Mouse (Mus musculus) midbrain, embryonic 10.5 days (tissue): ENCODE results near the gene Mmp2. TPM values are rescaled to one million over a fixed set of nuclear protein-coding genes. Genes with fewer than 3 reads are reported as not detected.
A peak's percentile ranks its signal among the peaks of the same experiment; 100 is the strongest.

Experiments
- DNase-seq: peaks from one replicate; pipeline ENCODE4 v3.0.0-alpha.2; 2017; ENCODE audit warnings: low spot score
- H3K27ac ChIP-seq: fragments of 300-500 bp; sonication (generic); replicated peaks from 2 replicates; pipeline ENCODE4 v1.5.1; 2016; ENCODE audit warnings: mild to moderate bottlenecking
- H3K27me3 ChIP-seq: fragments of 300-500 bp; sonication (generic); 2 replicates; pipeline ENCODE4 v1.6.1; 2016; ENCODE audit warnings: low read depth, mild to moderate bottlenecking; ENCODE audit not compliant: poor library complexity, severe bottlenecking
- H3K36me3 ChIP-seq: fragments of 300-500 bp; sonication (generic); 2 replicates; pipeline ENCODE4 v1.6.1; 2016; ENCODE audit warnings: mild to moderate bottlenecking, moderate library complexity
- H3K4me1 ChIP-seq: fragments of 300-500 bp; sonication (generic); 2 replicates; pipeline ENCODE4 v1.6.1; 2016
- H3K4me3 ChIP-seq: fragments of 300-500 bp; sonication (generic); 2 replicates; pipeline ENCODE4 v1.5.1; 2016; ENCODE audit warnings: mild to moderate bottlenecking, moderate library complexity
- H3K9me3 ChIP-seq: fragments of 300-500 bp; sonication (generic); replicated peaks from 2 replicates; pipeline ENCODE4 v1.6.1; 2016; ENCODE audit warnings: mild to moderate bottlenecking
- WGBS: fragments of 180-500 bp; shearing (Covaris S2); methylation state at CpG from one replicate; pipeline ENCODE4 v1.1.7; 2016; 5-methylcytosine and 5-hydroxymethylcytosine counted together
- polyA plus RNA-seq: library from polyadenylated mRNA; unstranded; fragments of >200 nt; fragmentation: Nextera tagmentation; extraction: Ambion mirVana; gene quantifications from 2 replicates; pipeline ENCODE4 v1.2.1, GENCODE M21; 2016

Mmp2 gene
- polyA plus RNA-seq, 1 experiment from 2014 or later: 46.9 TPM

GRCm38 (mm10) chr8:92817928-92818818 is 8.9 kb upstream of the Mmp2 start:
- H3K27me3 ChIP-seq: peaks cover 5% of the 10 kb centered on the region; the same call in 1 of the 2 replicates
- H3K27ac ChIP-seq: no peak overlapping the region
- WGBS: 22% methylated on average over 6 of the region's 6 CpGs
- no peaks in the 10 kb centered on the region for H3K36me3 ChIP-seq
- DNase-seq: peak; percentile 91
- no peak overlapping the region for H3K4me3 ChIP-seq
- no peaks in the 10 kb centered on the region for H3K9me3 ChIP-seq
- peaks cover 5% of the 10 kb centered on the region; the same call in 1 of the 2 replicates for H3K4me1 ChIP-seq

- H3K27ac ChIP-seq: no peak overlapping the region
- H3K9me3 ChIP-seq: no peaks in the 10 kb centered on the region
- H3K4me1 ChIP-seq: peaks cover 5% of the 10 kb centered on the region; the same call in 1 of the 2 replicates
- H3K4me3 ChIP-seq: no peak overlapping the region
- no peaks in the 10 kb centered on the region for H3K36me3 ChIP-seq
- peaks cover 11% of the 10 kb centered on the region for H3K27me3 ChIP-seq
- no peak for DNase-seq
These were observed 5.9 kb upstream of the Mmp2 start for GRCm38 (mm10) chr8:92821151-92821550.

DNA sequence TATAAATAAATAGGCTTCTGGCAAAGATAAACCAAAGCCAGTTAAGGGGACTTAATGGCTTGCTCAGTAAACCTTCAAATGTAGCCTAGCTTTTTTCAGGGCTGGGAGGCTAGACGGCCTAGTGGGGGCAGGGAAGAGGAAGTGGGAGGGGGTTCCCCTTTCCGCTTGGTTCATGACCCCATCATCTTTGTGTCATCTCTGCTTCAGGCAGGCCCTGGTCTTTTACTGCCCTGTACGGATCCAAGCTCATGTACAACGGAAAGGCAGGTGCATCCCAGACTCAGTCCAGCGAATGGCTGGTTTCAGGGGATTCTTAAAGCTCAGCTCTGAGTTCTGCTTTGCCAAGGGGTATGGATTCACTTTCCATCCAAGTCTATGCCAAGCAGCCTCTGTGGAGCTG is 4.7 kb upstream of the Mmp2 start:
- WGBS: 82% methylated on average over 5 of the region's 5 CpGs
- Histone ChIP-seq H3K36me3 (no peaks in the 10 kb centered on the region), H3K4me1 (peaks cover 8% of the 10 kb centered on the region), H3K27me3 (peaks cover 20% of the 10 kb centered on the region), H3K27ac (no peak overlapping the region), H3K9me3 (no peaks in the 10 kb centered on the region), H3K4me3 (no peak overlapping the region)
- no peak for DNase-seq

DNA sequence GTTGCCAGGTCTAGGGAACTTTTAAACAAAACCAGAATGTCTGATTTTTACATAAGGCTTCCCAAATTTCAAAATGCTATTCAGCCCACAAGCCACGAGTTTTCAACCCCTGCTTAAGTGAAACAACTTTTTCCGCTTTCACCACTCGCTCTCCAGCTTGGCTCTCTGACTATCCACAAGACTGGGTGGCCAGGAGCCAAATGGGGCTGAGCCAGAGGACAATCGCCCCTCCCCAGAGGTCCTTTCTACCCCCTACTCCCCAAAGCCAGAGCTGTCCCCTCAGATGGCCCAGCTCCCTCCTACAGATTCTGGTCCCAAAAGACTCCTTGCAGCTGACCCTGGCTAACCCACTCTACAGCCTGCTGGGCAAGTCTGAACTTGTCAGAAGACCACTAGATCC is 1.1 kb upstream of the Mmp2 start:
- Histone ChIP-seq H3K27me3 (peaks cover 32% of the 10 kb centered on the region), H3K36me3 (peaks cover 4% of the 10 kb centered on the region), H3K4me3 (no peak overlapping the region), H3K9me3 (no peaks in the 10 kb centered on the region), H3K27ac (no peak overlapping the region), H3K4me1 (peaks cover 23% of the 10 kb centered on the region)
- WGBS: 88% methylated on average over 4 of the region's 4 CpGs
- no peak for DNase-seq

DNA sequence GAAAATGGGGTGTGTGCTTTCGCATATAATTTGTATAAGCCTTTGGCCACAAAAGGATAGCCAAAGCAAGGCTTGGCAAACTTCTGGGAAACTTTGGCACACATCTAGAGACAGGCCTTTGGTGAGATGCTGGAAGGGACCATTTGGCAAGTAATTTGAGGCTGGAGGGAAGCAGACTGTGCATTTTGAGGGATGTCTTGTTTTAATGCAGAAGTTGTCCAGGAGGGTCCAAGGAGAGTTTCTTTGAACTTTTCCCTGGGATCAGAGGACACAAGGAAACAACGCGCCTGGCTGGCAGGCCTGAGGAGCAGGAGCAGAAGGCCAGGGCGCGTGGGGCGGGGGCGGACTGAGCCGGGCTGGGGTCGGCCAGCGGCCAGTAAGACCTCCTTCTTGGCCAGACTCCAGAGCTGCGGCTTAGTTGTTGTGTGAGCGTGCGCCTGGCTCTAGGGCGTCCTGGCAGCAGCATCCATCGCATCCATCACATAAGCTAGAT is 1.2 kb downstream of the Mmp2 start:
- H3K4me3 ChIP-seq: peak overlapping the region; percentile 65
- WGBS: 28% methylated on average over 15 of the region's 15 CpGs
- peaks cover 18% of the 10 kb centered on the region for H3K4me1 ChIP-seq
- H3K36me3 ChIP-seq: peaks cover 11% of the 10 kb centered on the region
- H3K27ac ChIP-seq: no peak overlapping the region
- no peaks in the 10 kb centered on the region for H3K9me3 ChIP-seq
- peaks cover 32% of the 10 kb centered on the region for H3K27me3 ChIP-seq
- peak; percentile 29 for DNase-seq

- Histone ChIP-seq H3K4me3 (no peak overlapping the region), H3K36me3 (peaks cover 38% of the 10 kb centered on the region), H3K27me3 (no peaks in the 10 kb centered on the region), H3K9me3 (no peaks in the 10 kb centered on the region), H3K4me1 (no peaks in the 10 kb centered on the region), H3K27ac (no peak overlapping the region)
- no peak for DNase-seq
- 88% methylated on average over 5 of the region's 5 CpGs for WGBS
These were observed 7.1 kb downstream of the Mmp2 start for GRCm38 (mm10) chr8:92834065-92834731.

- DNase-seq: no peak
- WGBS: 88% methylated on average over 11 of the region's 11 CpGs
- H3K27me3 ChIP-seq: no peaks in the 10 kb centered on the region
These were observed 7.9 kb downstream of the Mmp2 start for GRCm38 (mm10) chr8:92834786-92835500.

DNA sequence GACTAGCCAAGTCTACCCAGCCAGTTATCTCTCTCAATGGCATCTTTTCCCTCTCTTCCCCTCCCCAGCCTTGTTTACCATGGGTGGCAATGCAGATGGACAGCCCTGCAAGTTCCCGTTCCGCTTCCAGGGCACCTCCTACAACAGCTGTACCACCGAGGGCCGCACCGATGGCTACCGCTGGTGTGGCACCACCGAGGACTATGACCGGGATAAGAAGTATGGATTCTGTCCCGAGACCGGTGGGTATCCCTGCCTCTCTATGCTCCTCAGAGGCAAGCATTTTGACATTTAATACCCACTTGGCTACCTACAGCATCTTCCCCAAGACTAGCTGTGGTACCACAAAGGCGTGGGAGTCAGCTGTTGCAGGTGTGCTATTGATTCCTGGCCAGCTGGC is 8.8 kb downstream of the Mmp2 start:
- no peak overlapping the region for H3K4me3 ChIP-seq
- no peak for DNase-seq
- H3K27ac ChIP-seq: no peak overlapping the region
- 95% methylated on average over 11 of the region's 11 CpGs for WGBS
- H3K36me3 ChIP-seq: peaks cover 48% of the 10 kb centered on the region
- no peaks in the 10 kb centered on the region for H3K27me3 ChIP-seq
- H3K4me1 ChIP-seq: no peaks in the 10 kb centered on the region
- H3K9me3 ChIP-seq: no peaks in the 10 kb centered on the region

More at GRCm38 (mm10) chr8:92834786-92835500, 7.9 kb downstream of the Mmp2 start:
- Histone ChIP-seq H3K36me3 (peaks cover 44% of the 10 kb centered on the region), H3K4me3 (no peak overlapping the region), H3K4me1 (no peaks in the 10 kb centered on the region), H3K27ac (no peak overlapping the region), H3K9me3 (no peaks in the 10 kb centered on the region)

DNA sequence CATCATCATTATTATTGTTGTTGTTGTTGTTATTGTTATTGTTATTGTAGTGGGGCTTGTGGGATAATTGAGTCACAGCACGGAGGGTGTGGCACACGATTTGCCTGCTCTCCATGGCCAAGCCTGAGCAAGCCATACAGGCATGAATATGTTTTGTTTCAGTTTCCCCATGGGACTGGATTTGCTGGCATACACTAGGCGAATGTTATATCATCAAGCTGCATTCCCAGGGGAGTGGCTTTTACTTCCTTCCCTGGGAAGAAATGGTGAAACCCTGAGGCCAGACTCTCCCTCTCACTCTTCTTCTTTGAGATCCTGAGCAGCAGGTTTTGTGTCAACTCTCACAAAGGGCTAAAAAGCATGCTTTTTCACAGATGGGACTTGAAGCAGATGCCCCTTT is 11.5 kb downstream of the Mmp2 start:
- WGBS: 87% methylated on average over 3 of the region's 3 CpGs
- no peaks in the 10 kb centered on the region for H3K27me3 ChIP-seq
- no peaks in the 10 kb centered on the region for H3K9me3 ChIP-seq
- no peak overlapping the region for H3K27ac ChIP-seq
- no peak for DNase-seq
- H3K36me3 ChIP-seq: peaks cover 42% of the 10 kb centered on the region
- no peaks in the 10 kb centered on the region for H3K4me1 ChIP-seq
- H3K4me3 ChIP-seq: no peak overlapping the region

GRCm38 (mm10) chr8:92839161-92839560 is 12.1 kb downstream of the Mmp2 start:
- 91% methylated on average over 8 of the region's 8 CpGs for WGBS
- no peaks in the 10 kb centered on the region for H3K9me3 ChIP-seq
- H3K27me3 ChIP-seq: no peaks in the 10 kb centered on the region
- H3K4me1 ChIP-seq: no peaks in the 10 kb centered on the region
- peaks cover 48% of the 10 kb centered on the region for H3K36me3 ChIP-seq
- no peak overlapping the region for H3K4me3 ChIP-seq
- no peak overlapping the region for H3K27ac ChIP-seq
- DNase-seq: no peak

DNA sequence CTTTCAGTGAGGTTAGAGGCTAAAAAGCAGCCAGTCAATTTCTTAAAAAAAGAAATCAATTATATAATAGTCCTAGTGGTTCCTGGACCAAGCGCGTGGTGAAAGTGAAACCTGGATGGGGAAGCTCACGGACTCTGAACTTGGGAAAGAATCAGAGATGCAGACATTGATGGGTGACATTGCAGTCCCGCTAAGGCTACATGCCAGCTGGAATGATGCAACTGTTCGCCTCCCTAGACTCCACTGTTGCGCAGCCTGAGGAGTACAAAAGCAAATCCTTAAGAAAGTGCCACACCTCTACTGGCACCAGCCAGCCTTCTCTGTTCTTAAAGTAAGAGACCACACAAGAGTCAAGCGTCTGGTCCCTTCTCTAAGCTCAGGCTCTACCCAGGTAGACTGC is 12.8 kb downstream of the Mmp2 start:
- DNase-seq: no peak
- peaks cover 49% of the 10 kb centered on the region for H3K36me3 ChIP-seq
- H3K9me3 ChIP-seq: no peaks in the 10 kb centered on the region
- H3K27me3 ChIP-seq: no peaks in the 10 kb centered on the region
- no peak overlapping the region for H3K27ac ChIP-seq
- WGBS: 94% methylated on average over 7 of the region's 7 CpGs
- no peak overlapping the region for H3K4me3 ChIP-seq
- no peaks in the 10 kb centered on the region for H3K4me1 ChIP-seq

DNA sequence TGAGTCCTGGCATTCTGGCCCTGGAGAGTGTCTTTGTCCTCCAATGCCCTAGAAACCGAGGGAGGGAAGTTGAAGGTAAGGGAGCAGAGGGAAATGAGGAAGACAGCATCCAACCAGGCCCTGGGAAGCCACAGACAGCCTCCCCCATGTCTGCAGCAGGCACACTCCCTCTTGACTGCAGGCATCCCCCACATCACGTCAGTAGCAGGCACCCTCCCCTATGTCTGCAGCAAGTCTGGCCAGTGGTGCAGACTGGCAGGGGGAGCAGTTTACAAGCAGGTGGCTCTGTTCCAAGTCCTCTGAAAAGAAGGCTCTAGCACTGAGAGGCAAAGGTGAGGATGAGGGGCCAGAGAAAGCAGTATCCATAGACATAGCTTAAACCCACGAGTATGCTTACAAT is 19.6 kb downstream of the Mmp2 start:
- H3K4me1 ChIP-seq: peaks cover 30% of the 10 kb centered on the region
- peak overlapping the region; percentile 29 for H3K27ac ChIP-seq
- WGBS: 42% methylated on average over 3 of the region's 3 CpGs
- H3K9me3 ChIP-seq: no peaks in the 10 kb centered on the region
- H3K4me3 ChIP-seq: no peak overlapping the region
- H3K36me3 ChIP-seq: peaks cover 13% of the 10 kb centered on the region
- H3K27me3 ChIP-seq: no peaks in the 10 kb centered on the region
- DNase-seq: no peak
